Mouse (Mus musculus) megakaryocyte, embryonic 14.5 days (primary cell): ENCODE results near the gene Podn.

Experiments
- FLI1 ChIP-seq: IDR thresholded peaks from 2 replicates; pipeline ENCODE4 v1.6.1; 2012; ENCODE audit warnings: low read length, inconsistent platforms, mixed read lengths
- GATA1 ChIP-seq: IDR thresholded peaks from 3 replicates; pipeline ENCODE4 v1.6.1; 2012; ENCODE audit warnings: mixed read lengths, low read length, inconsistent platforms, borderline replicate concordance

GRCm38 (mm10) chr4:108037027-108037426, 59.2 kb downstream of the Podn start:
- TF ChIP-seq GATA1, result no peak
- no peak for TF ChIP-seq FLI1
